Mouse (Mus musculus) neural tube, embryonic 14.5 days (tissue): ENCODE measurements around the gene March1. TPM values are rescaled to one million over a fixed set of nuclear protein-coding genes. Genes with fewer than 3 reads are reported as not detected.

Experiments
- ATAC-seq: fragments of 200-750 bp; cut with Nextera tagmentation; 2 replicates; pipeline ENCODE4 v1.8.0; 2017; ENCODE audit warnings: low read depth, mild to moderate bottlenecking, moderate TSS enrichment, moderate library complexity
- H3K27ac ChIP-seq: fragments of 300-500 bp; sonication (generic); 2 replicates; pipeline ENCODE4 v1.5.1; 2014; ENCODE audit warnings: low read depth, mild to moderate bottlenecking, control low read depth, low read length, moderate library complexity, mixed read lengths
- H3K27me3 ChIP-seq: fragments of 300-500 bp; sonication (generic); 2 replicates; pipeline ENCODE4 v1.6.1; 2014; ENCODE audit warnings: low read length; ENCODE audit not compliant: control insufficient read depth, insufficient read depth
- H3K36me3 ChIP-seq: fragments of 300-500 bp; sonication (generic); 2 replicates; pipeline ENCODE4 v1.6.1; 2014; ENCODE audit warnings: low read length, mixed read lengths; ENCODE audit not compliant: control insufficient read depth, insufficient read depth
- H3K4me1 ChIP-seq: fragments of 300-500 bp; sonication (generic); 2 replicates; pipeline ENCODE4 v1.6.1; 2014; ENCODE audit warnings: low read length; ENCODE audit not compliant: control insufficient read depth, insufficient read depth
- H3K4me2 ChIP-seq: fragments of 300-500 bp; sonication (generic); 2 replicates; pipeline ENCODE4 v1.6.1; 2014; ENCODE audit warnings: mild to moderate bottlenecking, low read depth, low read length, control low read depth
- H3K4me3 ChIP-seq: fragments of 300-500 bp; sonication (generic); 2 replicates; pipeline ENCODE4 v1.5.1; 2014; ENCODE audit warnings: low read depth, low read length, control low read depth, mixed read lengths
- H3K9ac ChIP-seq: fragments of 300-500 bp; sonication (generic); replicated peaks from 2 replicates; pipeline ENCODE4 v1.6.1; 2014; ENCODE audit warnings: low read depth, mild to moderate bottlenecking, control low read depth, low read length, mixed read lengths
- H3K9me3 ChIP-seq: fragments of 300-500 bp; sonication (generic); 2 replicates; pipeline ENCODE4 v1.6.1; 2016; ENCODE audit warnings: low read length; ENCODE audit not compliant: control insufficient read depth
- WGBS: fragments of 180-500 bp; shearing (Covaris S2); extraction: QIAGEN DNeasy Blood & Tissue Kit; methylation state at CpG from one replicate; pipeline ENCODE4 v1.1.7; 2014; 5-methylcytosine and 5-hydroxymethylcytosine counted together
- polyA plus RNA-seq: library from polyadenylated mRNA; unstranded; fragments of >200 nt; fragmentation: Nextera tagmentation; extraction: Ambion mirVana; gene quantifications from 2 replicates; pipeline ENCODE4 v1.2.1, GENCODE M21; 2014

March1 gene
- polyA plus RNA-seq, 1 experiment from 2014 or later: 65.8 TPM

DNA sequence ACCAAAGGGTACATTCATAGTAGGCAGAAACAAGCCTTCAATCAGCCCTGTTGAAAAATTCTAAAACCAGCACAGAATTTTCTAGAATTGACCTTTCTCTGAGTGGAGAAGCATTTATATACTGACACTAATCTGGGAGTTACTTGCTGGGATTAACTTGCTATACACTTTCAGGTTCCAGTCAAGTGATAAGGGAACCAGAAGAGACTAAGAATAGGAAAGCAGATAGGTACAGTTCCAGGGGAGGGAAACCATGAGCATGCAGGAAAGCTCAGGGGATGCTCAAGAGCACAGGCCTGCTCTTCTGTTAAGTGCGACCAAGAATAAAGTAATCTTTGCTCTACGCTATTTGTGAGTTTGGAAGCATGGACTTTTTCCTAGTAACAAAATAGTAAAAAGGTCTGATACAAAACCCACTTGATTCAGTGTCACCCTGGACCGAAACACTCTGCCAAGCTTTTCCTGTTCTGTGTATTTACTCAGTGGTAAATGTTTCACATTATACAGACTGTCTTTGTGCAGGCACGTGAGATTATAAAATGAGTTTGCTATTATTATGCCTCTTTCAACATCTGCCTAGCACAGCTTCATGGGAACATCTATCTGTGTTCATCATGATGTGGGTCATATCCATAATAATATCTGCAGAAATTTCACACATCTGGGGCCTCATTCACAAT is 766.1 kb downstream of the March1 start:
- WGBS: 86% methylated on average over 4 of the region's 4 CpGs

DNA sequence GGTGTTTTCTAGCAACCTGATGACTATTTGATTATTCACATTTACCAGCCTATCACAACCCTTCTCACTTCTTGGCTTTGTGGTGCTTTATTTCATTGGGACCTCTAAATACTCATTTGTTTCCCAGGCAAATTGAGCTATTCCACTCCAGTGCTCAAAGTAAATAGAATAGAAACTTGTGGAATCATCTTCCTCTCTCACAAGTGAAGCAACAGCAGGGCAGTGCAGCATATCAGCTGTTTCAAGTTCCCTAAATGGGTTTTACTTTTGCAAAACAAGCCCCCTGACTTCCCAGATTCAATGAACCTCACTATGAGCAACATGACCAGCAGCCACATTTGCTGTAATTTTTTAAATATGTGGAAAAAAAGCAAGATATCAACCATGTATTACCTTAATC is 768.3 kb downstream of the March1 start:
- Histone ChIP-seq H3K36me3 (no peaks in the 10 kb centered on the region), H3K4me3 (no peak overlapping the region), H3K9me3 (no peaks in the 10 kb centered on the region), H3K27ac (no peak overlapping the region), H3K4me1 (no peaks in the 10 kb centered on the region), H3K9ac (no peak overlapping the region), H3K27me3 (no peaks in the 10 kb centered on the region), H3K4me2 (no peak overlapping the region)
- no peak for ATAC-seq

More for the DNA sequence above, 766.1 kb downstream of the March1 start:
- Histone ChIP-seq H3K36me3 (no peaks in the 10 kb centered on the region), H3K9ac (no peak overlapping the region), H3K4me3 (no peak overlapping the region), H3K4me2 (no peak overlapping the region), H3K9me3 (no peaks in the 10 kb centered on the region), H3K27me3 (no peaks in the 10 kb centered on the region), H3K27ac (no peak overlapping the region), H3K4me1 (no peaks in the 10 kb centered on the region)
- ATAC-seq: no peak

DNA sequence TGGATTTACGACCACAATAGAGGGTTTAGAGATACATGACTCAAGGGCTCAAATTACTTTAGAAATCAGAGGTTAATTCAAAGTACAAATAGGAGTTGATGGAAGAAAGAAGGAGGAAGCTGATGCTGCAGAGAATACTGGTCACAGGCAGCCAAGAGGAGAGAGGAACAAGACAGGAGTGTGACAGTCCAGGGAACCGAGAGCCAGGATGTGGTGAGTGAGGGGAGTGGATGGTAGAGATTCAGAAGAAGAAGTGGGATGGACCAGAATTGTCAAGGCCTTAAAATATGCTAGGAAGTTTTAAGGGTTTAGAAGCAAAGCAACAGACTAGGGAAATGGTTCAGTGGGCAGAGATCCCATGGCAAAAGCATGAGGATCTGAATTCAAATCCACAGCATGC is 771.0 kb downstream of the March1 start:
- no peak overlapping the region for H3K4me2 ChIP-seq
- H3K27ac ChIP-seq: no peak overlapping the region
- H3K4me3 ChIP-seq: no peak overlapping the region
- no peaks in the 10 kb centered on the region for H3K27me3 ChIP-seq
- H3K36me3 ChIP-seq: no peaks in the 10 kb centered on the region
- no peaks in the 10 kb centered on the region for H3K9me3 ChIP-seq
- WGBS: 83% methylated on average over 2 of the region's 2 CpGs
- no peaks in the 10 kb centered on the region for H3K4me1 ChIP-seq
- no peak overlapping the region for H3K9ac ChIP-seq
- no peak for ATAC-seq

DNA sequence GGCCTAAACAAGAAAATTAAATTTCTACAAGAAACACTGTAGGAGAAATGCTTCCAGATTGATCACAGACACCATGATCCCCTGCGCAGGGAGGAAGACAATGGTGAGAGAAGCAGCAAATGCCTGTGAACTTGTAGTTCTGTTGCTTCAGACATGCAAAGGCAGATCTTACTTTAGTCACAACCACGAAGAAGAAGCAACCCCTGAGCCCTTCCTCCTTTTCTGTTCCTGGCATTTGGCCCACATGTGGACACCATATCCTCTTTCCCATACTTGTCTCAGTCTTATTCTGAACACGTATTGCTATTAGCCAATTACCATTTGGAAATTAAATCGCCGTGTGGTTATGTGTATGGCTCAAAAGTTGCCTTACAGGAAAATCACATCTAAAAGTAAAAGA is 773.9 kb downstream of the March1 start:
- ATAC-seq: no peak
- H3K27me3 ChIP-seq: no peaks in the 10 kb centered on the region

DNA sequence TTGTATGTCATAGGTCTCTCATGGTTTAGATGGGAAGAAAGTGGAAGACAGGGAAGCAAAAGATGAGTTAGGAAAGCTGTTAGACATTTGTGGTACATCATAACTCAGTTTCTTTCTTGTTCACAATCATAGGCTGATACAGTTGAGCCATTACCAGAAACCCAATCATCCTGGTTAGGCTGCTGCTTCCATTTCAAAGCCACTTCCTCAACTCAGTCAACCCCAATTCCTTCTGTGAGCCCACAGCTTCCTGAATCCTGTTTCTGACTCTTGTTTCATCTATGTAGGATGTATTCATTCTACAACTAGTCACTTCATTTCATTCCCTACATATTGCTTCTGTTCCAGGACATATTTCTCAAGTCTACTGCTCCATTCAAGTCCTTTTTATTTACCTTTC is 775.2 kb downstream of the March1 start:
- H3K4me2 ChIP-seq: no peak overlapping the region
- ATAC-seq: no peak

More for the DNA sequence above, 773.9 kb downstream of the March1 start:
- WGBS: 85% methylated on average over 5 of the region's 5 CpGs
- Histone ChIP-seq H3K4me2 (no peak overlapping the region), H3K9ac (no peak overlapping the region), H3K9me3 (no peaks in the 10 kb centered on the region), H3K4me3 (no peak overlapping the region), H3K27ac (no peak overlapping the region), H3K4me1 (no peaks in the 10 kb centered on the region), H3K36me3 (no peaks in the 10 kb centered on the region)

DNA sequence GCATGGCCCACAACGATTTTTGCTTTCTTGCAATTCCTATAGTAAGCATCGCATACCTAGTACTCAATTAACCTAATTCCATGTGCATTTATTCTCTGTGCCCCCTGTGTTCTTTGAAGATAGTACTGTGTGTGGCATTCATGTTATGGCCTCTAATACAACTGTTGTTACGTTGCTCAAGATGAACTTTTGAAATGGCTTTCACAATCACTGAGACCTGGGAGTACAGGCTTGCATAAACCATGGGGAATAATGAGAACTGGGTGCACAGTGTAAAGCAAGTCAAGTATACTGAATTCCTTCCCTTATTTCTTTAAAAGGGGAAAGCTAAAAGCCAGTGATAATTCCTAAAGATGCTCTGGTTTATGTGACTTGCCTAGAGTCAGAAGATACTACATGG is 776.4 kb downstream of the March1 start:
- no peak overlapping the region for H3K9ac ChIP-seq
- H3K27me3 ChIP-seq: no peaks in the 10 kb centered on the region
- no peak overlapping the region for H3K27ac ChIP-seq
- no peak overlapping the region for H3K4me2 ChIP-seq
- 77% methylated on average over 3 of the region's 3 CpGs for WGBS
- no peaks in the 10 kb centered on the region for H3K4me1 ChIP-seq
- no peak for ATAC-seq
- H3K36me3 ChIP-seq: no peaks in the 10 kb centered on the region
- no peak overlapping the region for H3K4me3 ChIP-seq
- no peaks in the 10 kb centered on the region for H3K9me3 ChIP-seq

More for the DNA sequence above, 775.2 kb downstream of the March1 start:
- H3K4me3 ChIP-seq: no peak overlapping the region
- H3K36me3 ChIP-seq: no peaks in the 10 kb centered on the region
- H3K27ac ChIP-seq: no peak overlapping the region
- H3K4me1 ChIP-seq: no peaks in the 10 kb centered on the region
- no peaks in the 10 kb centered on the region for H3K27me3 ChIP-seq
- H3K9me3 ChIP-seq: no peaks in the 10 kb centered on the region
- no peak overlapping the region for H3K9ac ChIP-seq

DNA sequence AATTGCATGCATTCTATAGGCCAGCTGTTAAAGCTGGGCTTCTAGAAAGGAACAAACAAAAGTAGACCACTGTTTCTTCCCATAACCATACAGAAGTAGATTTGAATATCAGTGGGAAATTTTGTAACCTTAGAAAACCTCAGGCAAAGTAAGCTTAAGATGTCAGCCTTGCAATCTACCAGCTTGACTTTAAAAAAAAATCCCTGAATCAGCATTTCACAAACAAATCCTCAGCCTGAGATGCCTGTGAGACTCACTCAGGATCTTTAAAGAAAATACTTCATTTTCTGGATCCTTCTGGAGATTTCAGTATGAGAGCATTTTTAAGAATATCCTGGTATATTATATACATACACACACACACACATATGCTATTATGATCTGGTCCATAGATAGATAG is 780.1 kb downstream of the March1 start:
- no peak overlapping the region for H3K9ac ChIP-seq
- no peak for ATAC-seq
- no peaks in the 10 kb centered on the region for H3K9me3 ChIP-seq
- H3K27ac ChIP-seq: no peak overlapping the region
- H3K36me3 ChIP-seq: no peaks in the 10 kb centered on the region
- H3K4me3 ChIP-seq: no peak overlapping the region
- H3K4me2 ChIP-seq: no peak overlapping the region
- no peaks in the 10 kb centered on the region for H3K4me1 ChIP-seq
- H3K27me3 ChIP-seq: no peaks in the 10 kb centered on the region

DNA sequence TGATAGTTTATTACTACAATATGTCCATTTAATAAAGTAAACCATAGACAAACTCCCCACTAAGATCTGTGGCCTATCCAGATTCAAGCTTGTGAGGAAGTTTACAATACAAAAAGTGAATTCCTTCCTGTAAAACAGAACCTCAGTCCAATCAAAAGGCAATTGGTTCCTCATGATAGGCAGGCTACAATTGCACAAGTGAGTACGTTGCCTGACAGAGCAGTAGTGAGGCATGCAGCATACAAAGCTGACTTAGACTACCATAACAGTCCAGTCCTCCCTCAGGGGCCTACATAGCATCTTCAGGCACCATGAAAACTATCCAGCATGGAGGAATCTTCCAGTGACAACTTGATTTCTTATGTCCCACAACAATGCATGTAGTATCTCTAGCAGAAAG is 782.4 kb downstream of the March1 start:
- no peak for ATAC-seq
- WGBS: 74% methylated on average over 1 of the region's 1 CpGs
- no peaks in the 10 kb centered on the region for H3K36me3 ChIP-seq
- no peaks in the 10 kb centered on the region for H3K4me1 ChIP-seq
- no peaks in the 10 kb centered on the region for H3K9me3 ChIP-seq
- H3K9ac ChIP-seq: no peak overlapping the region
- no peak overlapping the region for H3K4me3 ChIP-seq
- H3K27me3 ChIP-seq: no peaks in the 10 kb centered on the region
- no peak overlapping the region for H3K4me2 ChIP-seq
- H3K27ac ChIP-seq: no peak overlapping the region

DNA sequence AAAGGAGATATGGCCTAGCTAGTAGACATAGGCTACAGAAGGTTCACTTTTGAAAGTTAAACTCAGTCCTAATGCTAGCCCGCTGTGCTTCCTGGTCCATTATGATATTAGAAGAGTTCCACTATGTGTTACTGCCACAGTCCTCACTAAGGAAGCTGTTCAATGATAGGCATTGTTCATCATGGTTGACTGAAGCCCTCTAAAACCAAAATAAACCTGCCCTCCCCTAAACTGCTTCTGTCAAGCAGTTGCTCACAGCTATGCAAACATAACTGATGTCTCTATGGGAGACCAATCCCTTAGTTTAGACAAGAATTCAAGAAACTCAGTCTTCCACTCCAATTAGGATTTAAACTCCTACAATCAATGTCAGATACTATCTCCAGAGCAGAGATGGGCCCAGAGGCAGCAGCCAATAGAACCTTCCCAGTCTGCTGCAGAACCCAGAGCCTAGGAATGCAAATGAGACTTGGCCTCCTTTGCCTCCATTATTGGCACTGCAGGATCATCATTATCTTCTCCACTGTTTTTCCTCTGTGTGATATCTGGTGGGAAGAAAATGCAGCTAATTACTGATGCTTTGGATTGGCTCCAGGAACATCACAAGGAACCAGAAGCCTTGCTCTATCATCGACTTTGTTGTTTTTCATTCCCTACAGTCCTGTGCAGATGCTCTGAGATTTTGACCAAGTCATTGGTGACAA is 787.2 kb downstream of the March1 start:
- H3K4me1 ChIP-seq: no peaks in the 10 kb centered on the region
- no peak for ATAC-seq
- no peak overlapping the region for H3K9ac ChIP-seq
- no peaks in the 10 kb centered on the region for H3K9me3 ChIP-seq
- no peaks in the 10 kb centered on the region for H3K27me3 ChIP-seq
- no peak overlapping the region for H3K4me3 ChIP-seq
- no peaks in the 10 kb centered on the region for H3K36me3 ChIP-seq
- WGBS: 81% methylated on average over 2 of the region's 2 CpGs
- H3K4me2 ChIP-seq: no peak overlapping the region
- no peak overlapping the region for H3K27ac ChIP-seq
